Mouse (Mus musculus) mouse trophoblast stem cell (cell line): ENCODE measurements at regions not wholly inside any gene's neighbourhood (a gene's known extent, or its start where the extent isn't known, plus 50 kb on each side); places are given as distances from the start of the nearest gene placed in this dataset.

Experiments
- in situ Hi-C, 2 experiments: fragments of 300-500 bp; cut with MseI, MboI; formaldehyde crosslinking; loops; 2 replicates in 1 of 2; 3 replicates in 1 of 2; pipeline ENCODE4 v1.15.1; 2025

DNA sequence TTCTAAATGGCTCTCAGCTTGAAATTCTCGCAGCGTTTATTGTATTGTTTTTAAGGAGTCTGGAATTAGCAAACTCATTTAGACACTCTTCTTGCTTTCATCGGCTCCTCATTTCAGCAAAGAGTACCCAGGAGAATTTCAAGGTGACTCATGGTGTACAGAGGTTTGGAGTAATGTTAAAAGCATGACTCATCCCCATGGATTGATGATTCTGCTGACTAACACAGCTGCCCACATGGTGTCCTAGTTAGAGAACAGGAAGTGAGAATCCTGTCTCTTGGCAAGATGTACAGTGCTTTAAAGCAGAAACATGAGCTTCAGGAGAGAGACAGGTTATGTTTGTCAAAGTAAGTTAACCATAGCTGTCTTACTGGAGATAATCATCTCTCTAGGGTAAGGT lies 1133.6 kb upstream of the Cited2 start:
- in situ Hi-C loops = no loop called here

DNA sequence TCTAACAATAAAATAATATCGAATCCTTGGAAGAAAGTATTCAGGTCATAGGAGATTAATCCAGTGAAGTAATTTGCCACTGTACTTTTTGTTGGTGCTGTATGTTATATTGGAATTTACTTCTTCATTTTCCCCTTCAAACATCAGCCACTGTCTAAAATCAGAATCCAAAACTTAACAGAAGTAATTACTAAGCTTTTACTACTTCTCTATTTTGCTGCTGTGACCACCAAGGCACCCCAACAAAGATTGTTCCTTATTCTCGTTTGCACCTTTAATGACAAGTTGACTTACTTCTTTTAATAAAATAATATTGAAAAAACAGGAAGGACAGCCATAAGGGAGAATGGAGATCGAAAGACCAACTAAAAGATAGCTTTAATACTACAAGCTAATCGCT lies 1130.1 kb upstream of the Cited2 start:
- in situ Hi-C loops = no loop called here

DNA sequence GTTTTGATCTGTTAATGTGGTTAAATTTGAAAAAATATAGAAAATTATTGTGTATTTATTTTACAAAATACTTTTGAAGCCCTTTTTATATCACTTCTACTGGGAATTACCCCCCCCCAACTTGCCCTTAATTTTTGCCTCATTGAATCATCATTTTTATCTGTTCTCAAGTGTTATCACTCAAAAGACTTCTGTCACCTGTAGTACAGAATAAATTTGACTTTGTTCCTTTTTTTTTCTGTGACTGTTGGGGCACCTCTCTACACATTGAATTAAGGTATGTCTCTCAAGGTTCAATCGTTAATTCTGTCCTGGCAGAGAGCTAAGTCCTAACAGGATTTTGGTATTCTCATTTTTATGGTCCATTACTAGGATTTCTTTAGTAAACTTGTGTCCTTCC lies 1123.0 kb upstream of the Cited2 start:
- in situ Hi-C loops = no loop called here

DNA sequence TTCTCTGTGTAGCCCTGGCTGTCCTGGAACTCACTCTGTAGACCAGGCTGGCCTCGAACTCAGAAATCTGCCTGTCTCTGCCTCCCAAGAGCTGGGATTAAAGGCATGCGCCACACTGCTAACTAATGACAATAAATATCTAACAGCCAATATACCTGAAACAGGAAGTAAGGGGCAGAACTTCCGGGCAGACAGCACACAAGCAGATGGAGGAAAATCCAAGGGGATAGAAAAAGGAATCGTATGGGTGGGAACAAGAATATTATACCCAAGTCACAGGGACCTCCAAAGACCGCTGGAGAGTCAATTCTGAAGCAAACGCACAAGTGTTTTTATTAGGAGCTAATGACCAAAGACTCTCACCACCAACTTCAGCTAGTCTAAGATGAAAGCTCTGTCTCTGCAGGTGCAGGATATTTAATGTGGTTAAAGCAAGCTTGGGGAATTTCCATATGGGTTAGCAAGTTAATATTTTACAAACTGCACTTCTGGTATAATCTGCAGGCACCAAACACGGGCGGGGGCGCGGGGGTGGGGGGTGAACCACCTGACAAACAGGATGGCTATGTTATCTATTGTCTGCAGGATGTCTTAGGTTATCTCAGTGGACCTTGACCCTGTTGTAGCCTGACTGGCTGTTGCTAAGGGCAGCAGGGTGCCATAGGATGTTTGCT lies 1122.3 kb upstream of the Cited2 start:
- in situ Hi-C loops = no loop called here

DNA sequence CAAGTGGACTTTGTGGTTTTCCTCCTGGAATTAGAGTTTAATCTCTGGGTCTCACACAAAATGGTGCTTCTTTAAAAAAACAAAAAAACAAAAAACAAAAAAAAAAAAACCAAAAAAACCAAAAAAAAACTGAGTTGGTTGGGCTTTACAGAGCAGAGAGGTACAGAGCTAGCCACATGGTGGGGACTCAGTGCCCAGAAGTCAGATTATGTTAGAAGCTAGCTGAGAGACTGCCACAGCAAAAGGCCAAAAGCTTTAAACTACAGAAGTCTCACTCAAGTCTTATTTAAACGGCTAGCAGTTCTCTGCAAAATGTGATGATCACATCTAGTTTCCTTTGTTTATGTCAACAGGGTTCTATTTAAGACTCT lies 1121.8 kb upstream of the Cited2 start:
- in situ Hi-C loops = no loop called here

DNA sequence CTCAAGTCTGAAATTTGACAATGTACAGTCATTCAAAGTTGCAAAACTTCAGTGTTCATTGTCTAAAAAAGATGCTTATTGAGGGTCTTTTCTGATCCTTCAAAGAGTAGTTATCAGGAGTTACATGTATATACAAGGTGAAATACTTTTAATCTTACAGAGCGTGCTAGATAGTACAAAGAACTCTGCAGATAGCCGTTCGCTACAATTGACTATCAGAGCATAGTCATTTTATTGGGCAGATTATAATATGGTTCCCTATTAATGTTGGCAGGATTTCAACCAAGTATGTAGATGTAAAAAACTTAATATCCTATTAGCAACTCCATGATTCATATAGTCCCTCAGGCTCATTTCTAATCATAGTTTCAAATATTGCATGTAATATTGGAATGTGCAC lies 1114.7 kb upstream of the Cited2 start:
- in situ Hi-C loops = no loop called here

DNA sequence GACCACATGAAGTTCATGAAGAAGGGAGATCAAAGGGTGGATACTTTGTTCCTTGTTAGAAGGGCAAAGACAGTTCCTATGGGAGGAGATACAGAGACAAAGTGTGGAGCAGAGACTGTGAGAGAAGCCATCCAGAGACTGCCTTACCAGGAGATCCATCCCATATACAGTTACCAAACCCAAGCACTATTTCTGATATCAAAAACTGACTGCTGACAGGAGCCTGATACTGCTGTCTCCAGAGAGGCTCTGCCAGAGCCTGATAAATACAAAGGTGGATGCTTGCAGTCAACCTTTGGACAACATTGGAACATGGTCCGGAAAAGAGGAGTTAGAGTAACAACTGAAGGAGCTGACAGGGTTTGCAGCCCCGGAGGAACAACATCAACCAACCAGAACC lies 1104.3 kb upstream of the Cited2 start:
- in situ Hi-C loops = no loop called here

DNA sequence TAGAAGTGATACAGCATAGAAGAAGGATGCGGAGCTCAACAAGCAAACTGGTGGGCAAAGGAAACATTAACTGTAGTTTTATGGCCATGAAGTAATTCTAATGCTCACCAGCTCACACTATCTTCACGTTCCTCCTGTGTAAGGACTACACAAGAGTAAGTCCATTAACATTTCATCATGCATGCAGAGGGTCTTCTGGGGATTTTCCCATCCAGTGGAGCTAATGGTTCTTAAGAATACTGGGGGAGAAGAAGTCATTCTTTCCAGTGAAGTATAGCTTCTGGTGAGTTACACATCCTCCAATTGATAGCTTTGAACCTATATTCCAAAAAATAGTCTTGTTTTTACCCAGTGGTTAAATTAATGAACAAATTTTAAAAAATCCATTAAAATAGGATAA lies 1103.4 kb upstream of the Cited2 start:
- in situ Hi-C loops = no loop called here

DNA sequence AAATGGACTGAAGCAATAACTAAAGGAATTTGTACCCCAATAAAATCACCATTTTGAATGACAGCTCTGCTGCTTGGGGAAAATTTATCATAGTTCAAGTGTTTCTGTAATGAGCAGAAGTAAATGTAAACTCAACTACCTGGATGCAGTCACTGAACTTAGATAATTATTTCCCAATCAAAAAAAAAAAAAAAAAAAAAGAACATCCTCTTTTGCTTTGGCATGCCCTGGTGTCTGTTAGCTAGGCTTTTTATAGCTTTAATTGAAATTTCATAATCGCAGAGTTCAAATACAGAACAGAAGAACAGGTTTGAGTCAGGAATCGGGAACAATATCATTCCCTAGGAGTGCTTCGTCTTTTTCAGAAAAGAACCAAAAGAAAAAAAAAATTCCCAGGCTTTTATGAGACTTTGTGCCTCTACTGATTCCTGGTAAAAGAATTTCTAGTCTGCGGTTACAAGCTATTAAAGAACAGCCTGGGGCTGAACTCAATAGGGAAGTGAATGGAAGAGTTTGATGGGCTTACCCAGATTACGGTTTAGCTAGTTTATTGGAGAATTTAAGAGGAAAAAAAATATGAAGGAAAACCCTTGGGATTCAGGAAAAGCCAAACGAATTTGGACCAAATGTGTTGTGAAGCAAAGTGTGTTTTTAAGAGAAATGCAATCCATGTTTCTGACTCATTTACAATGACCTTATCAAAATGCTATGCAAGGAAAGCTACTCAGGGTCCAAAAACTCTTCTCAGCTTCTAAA lies 1102.0 kb upstream of the Cited2 start:
- in situ Hi-C loops = no loop called here

DNA sequence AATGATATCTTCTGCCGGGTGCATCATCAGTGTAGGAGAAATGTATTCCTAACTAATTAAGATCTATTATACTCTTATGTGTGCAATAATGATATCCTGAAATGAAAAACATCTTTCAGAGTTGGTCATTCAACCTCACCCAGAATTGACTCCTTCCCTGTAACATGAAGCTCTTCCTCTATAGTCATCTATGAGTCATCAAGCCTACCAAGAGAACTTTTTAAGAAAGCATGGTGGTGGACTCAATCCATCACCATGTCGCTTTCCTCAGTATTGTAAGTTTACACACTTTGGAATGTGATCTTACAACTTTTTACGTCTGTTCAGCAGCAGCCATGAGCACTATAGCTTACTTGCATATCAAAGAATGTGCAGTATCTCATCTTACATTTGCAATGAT lies 1100.2 kb upstream of the Cited2 start:
- in situ Hi-C loops = no loop called here

DNA sequence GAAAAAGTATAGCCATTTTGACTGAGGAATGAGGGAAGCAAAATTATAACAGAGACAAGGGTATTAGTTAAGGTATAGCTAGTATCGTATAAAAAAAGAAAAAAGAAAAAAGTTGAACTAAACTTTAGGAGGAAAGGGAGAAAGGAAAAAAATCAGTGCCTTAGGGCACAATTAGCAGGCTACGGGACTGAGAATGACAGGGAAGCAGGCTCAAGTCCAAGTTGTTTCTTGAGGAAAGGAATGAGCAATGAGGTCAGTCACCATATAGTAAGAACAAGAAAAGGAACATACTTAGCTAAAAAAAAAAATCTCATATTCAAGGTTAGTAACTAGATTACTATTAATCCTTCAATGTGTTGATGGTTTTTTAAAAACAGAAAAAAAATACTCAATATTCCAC lies 1089.8 kb upstream of the Cited2 start:
- in situ Hi-C loops = no loop called here

DNA sequence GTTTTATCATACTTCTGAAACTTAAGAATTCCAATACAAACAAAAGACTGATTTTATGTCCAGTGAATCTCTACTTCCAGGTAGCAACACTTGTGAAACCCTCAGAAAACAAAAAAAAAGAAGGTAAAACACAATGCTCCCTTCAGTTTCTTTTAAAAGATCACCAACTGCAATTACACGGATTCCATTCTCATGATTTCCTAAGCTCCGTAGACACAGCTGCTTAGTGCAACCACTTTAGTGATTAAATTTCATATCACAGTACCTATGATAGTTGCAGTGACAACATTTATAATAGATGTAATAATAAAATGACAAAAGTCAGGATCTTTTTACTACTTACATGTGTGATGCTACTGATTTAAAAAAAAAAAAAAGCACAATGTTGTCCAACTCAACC lies 1087.6 kb upstream of the Cited2 start:
- in situ Hi-C loops = no loop called here

DNA sequence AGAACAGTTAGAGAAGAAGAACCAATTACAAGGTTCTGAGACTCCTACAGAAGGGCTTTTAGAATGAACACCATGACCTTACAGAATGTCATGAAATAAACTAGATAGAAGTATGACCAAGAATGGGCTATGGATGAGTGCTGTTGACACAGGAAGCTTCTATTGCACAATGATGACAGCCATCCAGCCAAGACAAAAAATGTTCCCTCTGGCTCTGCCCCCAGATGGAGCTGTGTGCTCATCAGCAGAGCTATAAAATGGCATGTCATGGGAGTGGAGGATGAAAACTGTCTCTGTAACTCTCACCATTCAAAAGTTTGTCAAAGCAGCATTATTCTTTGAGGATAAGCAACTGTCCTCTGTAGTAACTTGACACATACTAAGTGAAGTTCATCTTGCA lies 1086.0 kb upstream of the Cited2 start:
- in situ Hi-C loops = no loop called here

DNA sequence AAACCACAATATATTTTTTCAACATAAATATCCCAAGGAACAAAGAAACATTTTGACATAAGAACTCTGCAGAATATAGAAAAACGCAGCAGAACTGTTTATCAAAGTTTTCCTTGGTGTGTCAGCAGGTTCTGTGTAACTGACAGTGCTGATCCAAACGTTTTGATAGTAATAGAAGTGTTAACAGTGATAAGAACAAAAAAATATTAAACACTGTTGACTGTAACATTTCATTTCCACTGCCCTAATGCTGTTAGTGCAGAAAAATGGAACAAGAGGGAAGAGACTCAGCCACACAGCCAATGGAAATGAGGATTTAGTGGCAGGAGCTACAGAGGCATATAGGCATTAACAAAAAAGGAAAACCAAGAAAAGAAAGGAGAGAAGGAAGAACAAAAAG lies 1084.9 kb upstream of the Cited2 start:
- in situ Hi-C loops = no loop called here

DNA sequence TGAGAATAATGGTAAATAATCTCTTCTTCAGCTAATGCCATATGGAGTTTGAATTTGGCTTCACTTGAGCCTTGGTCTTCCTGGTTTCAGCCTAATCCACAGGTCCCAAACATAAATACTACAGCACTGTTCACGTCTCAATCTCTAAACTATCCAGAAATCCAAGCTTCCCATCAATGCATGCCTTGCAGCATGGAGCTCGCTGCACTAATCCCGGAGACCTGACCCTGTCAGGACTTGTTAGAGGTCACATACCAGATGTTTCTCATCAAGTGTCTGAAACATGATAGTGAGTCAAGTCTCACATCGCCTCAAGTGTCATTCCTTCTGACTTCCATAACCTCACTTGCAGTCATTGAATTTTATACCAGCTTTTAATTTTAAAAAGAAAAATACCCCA lies 1082.9 kb upstream of the Cited2 start:
- in situ Hi-C loops = no loop called here

DNA sequence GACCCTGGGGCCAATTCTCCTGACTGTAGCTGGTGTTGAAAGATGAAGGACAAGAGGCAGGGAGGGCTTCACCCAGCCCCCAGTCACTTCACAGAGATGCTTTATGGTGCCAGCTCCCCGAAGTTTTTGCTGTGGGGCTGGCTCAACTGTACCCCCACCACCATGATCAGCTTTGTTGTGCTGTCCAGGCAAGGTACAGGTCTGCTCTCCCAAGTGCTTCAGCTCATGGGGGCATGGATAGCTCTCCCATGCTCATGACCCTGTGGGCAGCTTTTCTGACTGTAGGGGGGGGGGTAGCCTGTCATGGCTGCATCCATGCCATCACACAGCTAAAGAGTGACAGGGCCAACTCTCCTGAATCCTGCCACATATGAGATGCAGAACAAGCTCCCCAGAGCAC lies 1072.9 kb upstream of the Cited2 start:
- in situ Hi-C loops = no loop called here

DNA sequence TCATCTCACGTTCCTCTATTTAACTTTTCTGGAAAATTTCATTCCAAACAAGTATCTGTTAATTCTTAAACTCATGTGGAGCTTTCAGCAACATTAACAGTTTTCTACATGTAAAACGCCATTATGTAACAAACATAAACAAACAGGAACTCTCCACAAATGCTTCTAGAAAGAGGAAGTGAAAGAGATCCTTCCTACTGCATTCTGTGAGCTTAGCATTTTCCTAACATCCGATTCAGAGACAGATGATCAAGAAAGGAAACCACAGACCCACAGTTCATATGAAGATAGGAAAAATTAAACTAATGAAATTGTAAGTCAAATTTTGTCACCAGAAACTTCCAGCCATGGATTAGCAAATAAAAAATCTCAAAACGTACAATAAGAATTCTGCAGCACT lies 1070.6 kb upstream of the Cited2 start:
- in situ Hi-C loops = no loop called here

DNA sequence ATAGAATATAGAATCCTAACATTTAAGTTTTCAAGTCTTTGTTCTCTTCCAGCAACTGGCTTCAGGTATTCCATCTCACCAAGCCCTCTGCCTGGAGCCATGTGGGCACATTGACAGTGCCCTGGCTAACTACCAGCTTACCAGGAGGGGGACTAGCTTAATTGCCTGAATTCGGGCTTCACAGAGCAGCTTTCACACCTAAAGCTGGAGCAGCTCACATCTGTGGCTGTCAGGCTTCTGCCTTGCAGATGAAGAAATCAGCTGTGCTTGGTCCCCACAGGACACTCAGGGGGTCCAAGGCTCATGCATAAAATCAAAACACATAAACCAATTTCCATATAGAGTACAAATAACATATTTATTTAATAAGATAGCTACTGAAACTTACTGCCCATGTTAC lies 1058.5 kb upstream of the Cited2 start:
- in situ Hi-C loops = no loop called here

DNA sequence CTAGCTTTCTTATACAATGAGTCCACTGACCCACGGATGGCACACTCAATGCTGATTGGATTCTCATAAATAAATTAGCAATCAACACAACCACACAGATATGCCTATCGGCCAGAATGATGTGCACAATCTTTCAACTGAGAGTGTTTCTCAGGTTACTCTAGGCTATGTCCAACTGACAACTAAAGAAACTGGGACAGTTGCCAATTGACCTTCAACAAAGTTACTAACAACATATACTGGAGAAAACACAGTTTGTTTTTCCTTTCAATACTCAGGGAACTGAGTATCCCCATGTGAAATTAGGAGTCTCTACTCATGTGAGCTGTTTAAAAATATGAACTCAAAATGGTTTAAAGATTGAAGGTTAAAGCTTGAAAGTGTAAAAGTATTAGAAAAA lies 1052.7 kb upstream of the Cited2 start:
- in situ Hi-C loops = no loop called here

DNA sequence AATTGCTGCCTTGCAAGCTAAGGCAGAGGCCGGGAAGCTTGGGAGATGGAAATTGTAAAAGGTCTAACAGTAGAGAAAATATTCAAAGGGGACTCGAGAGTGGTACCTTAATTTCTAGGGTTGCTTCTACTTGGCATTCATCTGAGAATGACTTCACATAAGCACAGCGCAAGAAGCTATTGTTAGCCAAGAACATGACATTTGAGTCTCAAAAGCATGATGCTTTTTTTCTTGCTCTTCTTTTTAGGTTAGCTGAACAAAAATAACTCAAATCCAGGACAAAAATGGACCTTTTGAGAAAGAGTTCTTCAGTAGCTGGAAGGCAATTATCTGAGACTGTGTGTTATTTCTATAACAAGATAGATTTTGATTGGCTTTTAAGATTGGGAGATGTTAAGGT lies 1042.0 kb upstream of the Cited2 start:
- in situ Hi-C loops = no loop called here

DNA sequence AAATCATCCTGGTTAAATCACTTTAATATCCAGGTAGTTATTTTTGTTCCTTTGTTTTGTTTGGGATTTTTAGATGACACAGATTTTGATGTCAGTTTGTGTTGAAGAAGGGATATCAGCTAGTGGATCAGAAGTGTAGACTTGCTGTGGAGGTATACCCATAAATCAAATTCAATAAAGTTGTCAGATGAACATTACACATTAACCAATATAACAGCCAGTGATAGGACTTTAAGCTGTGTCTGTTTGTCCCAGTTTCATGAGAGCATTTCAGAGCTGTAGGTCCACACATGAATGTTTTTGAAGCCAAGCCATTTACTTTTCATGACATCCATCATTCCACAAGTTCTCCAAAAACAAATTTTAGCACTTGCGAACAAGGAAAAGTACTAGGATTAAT lies 1037.7 kb upstream of the Cited2 start:
- in situ Hi-C loops = no loop called here

DNA sequence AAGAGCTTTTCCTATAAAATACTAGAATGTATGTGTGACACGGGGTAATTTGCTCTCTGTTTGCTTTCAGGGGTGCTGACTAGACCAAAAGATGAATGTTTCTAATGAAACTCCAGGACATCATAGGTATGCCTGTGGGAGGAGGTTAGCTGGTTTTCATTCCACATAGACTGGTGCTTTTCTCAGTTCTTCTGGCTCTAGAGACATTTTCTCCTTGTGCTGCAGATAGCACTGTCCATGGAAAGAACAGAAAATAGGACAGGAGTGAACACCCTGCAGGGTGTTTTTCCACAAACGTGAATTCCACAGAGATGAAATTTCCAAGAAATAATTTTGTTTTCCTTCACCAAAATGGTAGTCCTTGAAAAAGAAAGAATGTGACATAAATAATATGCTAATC lies 1016.0 kb upstream of the Cited2 start:
- in situ Hi-C loops = no loop called here

DNA sequence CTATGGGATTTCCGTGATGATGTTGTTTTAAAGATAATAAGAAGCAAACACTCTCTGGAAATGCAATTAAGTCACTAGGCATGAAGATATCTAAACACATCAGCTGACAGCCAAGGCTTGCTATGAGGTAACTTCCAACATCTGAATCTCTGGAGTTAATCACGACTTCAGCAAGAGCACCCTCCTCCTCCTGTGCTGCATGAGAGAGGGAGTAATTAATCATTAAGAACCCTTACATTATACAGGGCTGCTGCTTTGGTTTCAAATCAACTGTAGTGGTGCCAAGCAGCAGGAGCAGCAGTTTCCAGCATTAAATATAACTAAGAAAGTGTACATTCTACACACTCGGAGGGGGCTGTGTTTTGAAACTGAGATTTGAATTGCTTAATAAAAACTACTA lies 1009.9 kb upstream of the Cited2 start:
- in situ Hi-C loops = no loop called here

DNA sequence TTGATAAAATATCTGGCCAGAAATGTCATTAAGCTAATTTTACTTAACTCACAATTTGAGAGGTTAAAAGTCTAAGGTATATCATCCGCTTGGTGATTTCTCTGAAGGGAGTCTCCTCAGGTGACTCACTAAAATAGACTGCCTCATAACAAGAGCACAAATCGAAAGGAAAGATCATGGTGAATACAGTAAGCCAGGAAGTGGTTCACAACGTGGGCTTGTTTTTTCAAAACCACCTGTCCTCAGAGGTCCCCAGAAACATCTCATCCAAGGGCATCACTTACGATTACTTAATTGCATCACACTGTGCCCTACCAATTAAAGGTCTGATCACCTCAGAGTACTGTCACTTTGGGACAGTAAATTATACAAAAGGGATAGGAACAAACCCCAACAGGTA lies 1009.0 kb upstream of the Cited2 start:
- in situ Hi-C loops = no loop called here
